Mouse (Mus musculus): ENCODE data around the gene Got1. TPM values are rescaled to one million over a fixed set of nuclear protein-coding genes. Genes with fewer than 3 reads are reported as not detected.
"Not testable (repeated sequence)": the region's sequence is repeated elsewhere in the genome, so short reads cannot be mapped to it uniquely, and the experiment has no call there.

Gene Got1
- polyA plus RNA-seq, 1 experiment from 2014 or later = 49.3 TPM

GRCm38 (mm10) chr19:43515668-43516396, 8.6 kb downstream of the Got1 start:
- Histone ChIP-seq H3K36me3 (ENCODE audit: control insufficient read depth, insufficient read depth, low read length) (no peaks in the 10 kb centered on the region; the same call in 1 of the 2 replicates), H3K4me3 (ENCODE audit: low read depth, low read length) (no peak overlapping the region), H3K4me1 (replicated peaks; ENCODE audit: control insufficient read depth, insufficient read depth) (no peaks in the 10 kb centered on the region), H3K9ac (ENCODE audit: low read length) (no peak overlapping the region), H3K27ac (replicated peaks) (no peak overlapping the region), H3K9me3 (ENCODE audit: control insufficient read depth, low read length) (no peaks in the 10 kb centered on the region), H3K4me2 (replicated peaks; ENCODE audit: low read depth) (no peak overlapping the region), H3K27me3 (ENCODE audit: control insufficient read depth, insufficient read depth, low read length) (no peaks in the 10 kb centered on the region)
- ATAC-seq (ENCODE audit: low FRiP score, low TSS enrichment) (no peak), DNase-seq (ENCODE audit: low spot score) (no peak)
- 86% methylated on average over 23 of the region's 23 CpGs for WGBS
- TF ChIP-seq CTCF (IDR thresholded peaks at IDR 0.05; ENCODE audit: low read depth) (no peak), EP300 (optimal IDR thresholded peaks at IDR 0.05) (no peak)

- WGBS = 76% methylated on average over 8 of the region's 8 CpGs
- no peaks in the 10 kb centered on the region for H3K27me3 ChIP-seq (ENCODE audit: control insufficient read depth, insufficient read depth, low read length)
- ATAC-seq (ENCODE audit: low FRiP score, low TSS enrichment) (peak; percentile 91), DNase-seq (ENCODE audit: low spot score) (peak; percentile 83)
- H3K36me3 ChIP-seq (ENCODE audit: control insufficient read depth, insufficient read depth, low read length) = no peaks in the 10 kb centered on the region; the same call in 1 of the 2 replicates
- H3K4me2 ChIP-seq (replicated peaks; ENCODE audit: low read depth) = no peak overlapping the region
- TF ChIP-seq EP300 (optimal IDR thresholded peaks at IDR 0.05) = no peak
- TF ChIP-seq CTCF (IDR thresholded peaks at IDR 0.05; ENCODE audit: low read depth) = no peak
- no peaks in the 10 kb centered on the region for H3K9me3 ChIP-seq (ENCODE audit: control insufficient read depth, low read length)
- no peak overlapping the region for H3K27ac ChIP-seq (replicated peaks)
- H3K4me3 ChIP-seq (ENCODE audit: low read depth, low read length) = no peak overlapping the region
- no peaks in the 10 kb centered on the region for H3K4me1 ChIP-seq (replicated peaks; ENCODE audit: control insufficient read depth, insufficient read depth)
- H3K9ac ChIP-seq (ENCODE audit: low read length) = no peak overlapping the region
Measured at GRCm38 (mm10) chr19:43513874-43514273, 10.5 kb downstream of the Got1 start.

GRCm38 (mm10) chr19:43511621-43512620, 12.5 kb downstream of the Got1 start:
- no peaks in the 10 kb centered on the region for H3K9me3 ChIP-seq (ENCODE audit: control insufficient read depth, low read length)
- ATAC-seq (ENCODE audit: low FRiP score, low TSS enrichment) = 0 out of 2 replicates have a peak, but pooled peaks have one; percentile 9
- no peak overlapping the region for H3K4me2 ChIP-seq (replicated peaks; ENCODE audit: low read depth)
- no peaks in the 10 kb centered on the region for H3K4me1 ChIP-seq (replicated peaks; ENCODE audit: control insufficient read depth, insufficient read depth)
- H3K4me3 ChIP-seq (ENCODE audit: low read depth, low read length) = no peak overlapping the region
- TF ChIP-seq EP300 (optimal IDR thresholded peaks at IDR 0.05) (no peak), CTCF (IDR thresholded peaks at IDR 0.05; ENCODE audit: low read depth) (no peak)
- DNase-seq (ENCODE audit: low spot score) = no peak
- no peak overlapping the region for H3K27ac ChIP-seq (replicated peaks)
- no peak overlapping the region for H3K9ac ChIP-seq (ENCODE audit: low read length)
- peaks cover 3% of the 10 kb centered on the region; the same call in 1 of the 2 replicates for H3K36me3 ChIP-seq (ENCODE audit: control insufficient read depth, insufficient read depth, low read length)
- H3K27me3 ChIP-seq (ENCODE audit: control insufficient read depth, insufficient read depth, low read length) = no peaks in the 10 kb centered on the region
- WGBS = 75% methylated on average over 22 of the region's 22 CpGs

- Histone ChIP-seq H3K9me3 (ENCODE audit: control insufficient read depth, low read length) (no peaks in the 10 kb centered on the region), H3K27ac (replicated peaks) (no peak overlapping the region), H3K4me3 (ENCODE audit: low read depth, low read length) (no peak overlapping the region)
Measured at GRCm38 (mm10) chr19:43510436-43511220, 13.8 kb downstream of the Got1 start.

GRCm38 (mm10) chr19:43505441-43505840, 19.0 kb downstream of the Got1 start:
- WGBS = 90% methylated on average over 12 of the region's 12 CpGs
- Histone ChIP-seq H3K27me3 (ENCODE audit: control insufficient read depth, insufficient read depth, low read length) (no peaks in the 10 kb centered on the region), H3K9me3 (ENCODE audit: control insufficient read depth, low read length) (no peaks in the 10 kb centered on the region), H3K4me1 (replicated peaks; ENCODE audit: control insufficient read depth, insufficient read depth) (no peaks in the 10 kb centered on the region), H3K4me3 (ENCODE audit: low read depth, low read length) (no peak overlapping the region), H3K27ac (replicated peaks) (no peak overlapping the region), H3K4me2 (replicated peaks; ENCODE audit: low read depth) (no peak overlapping the region), H3K9ac (ENCODE audit: low read length) (no peak overlapping the region), H3K36me3 (ENCODE audit: control insufficient read depth, insufficient read depth, low read length) (peaks cover 8% of the 10 kb centered on the region)
- DNase-seq (ENCODE audit: low spot score) (no peak), ATAC-seq (ENCODE audit: low FRiP score, low TSS enrichment) (no peak)
- TF ChIP-seq CTCF (IDR thresholded peaks at IDR 0.05; ENCODE audit: low read depth) = no peak
- no peak for TF ChIP-seq EP300 (optimal IDR thresholded peaks at IDR 0.05)

More at GRCm38 (mm10) chr19:43510436-43511220, 13.8 kb downstream of the Got1 start:
- H3K4me2 ChIP-seq (replicated peaks; ENCODE audit: low read depth) = no peak overlapping the region
- H3K4me1 ChIP-seq (replicated peaks; ENCODE audit: control insufficient read depth, insufficient read depth) = no peaks in the 10 kb centered on the region
- H3K27me3 ChIP-seq (ENCODE audit: control insufficient read depth, insufficient read depth, low read length) = no peaks in the 10 kb centered on the region
- no peak for ATAC-seq (ENCODE audit: low FRiP score, low TSS enrichment)
- DNase-seq (ENCODE audit: low spot score) = no peak
- no peak for TF ChIP-seq CTCF (IDR thresholded peaks at IDR 0.05; ENCODE audit: low read depth)
- H3K9ac ChIP-seq (ENCODE audit: low read length) = no peak overlapping the region
- peaks cover 3% of the 10 kb centered on the region; the same call in 1 of the 2 replicates for H3K36me3 ChIP-seq (ENCODE audit: control insufficient read depth, insufficient read depth, low read length)
- 73% methylated on average over 14 of the region's 14 CpGs for WGBS

- DNase-seq (ENCODE audit: low spot score); H3K9ac ChIP-seq (ENCODE audit: low read length); H3K9me3 ChIP-seq (ENCODE audit: control insufficient read depth, low read length); ATAC-seq (ENCODE audit: low FRiP score, low TSS enrichment); H3K4me1 ChIP-seq (replicated peaks; ENCODE audit: control insufficient read depth, insufficient read depth); H3K4me2 ChIP-seq (replicated peaks; ENCODE audit: low read depth); H3K27me3 ChIP-seq (ENCODE audit: control insufficient read depth, insufficient read depth, low read length); H3K4me3 ChIP-seq (ENCODE audit: low read depth, low read length); H3K27ac ChIP-seq (replicated peaks): not testable (repeated sequence)
- H3K36me3 ChIP-seq (ENCODE audit: control insufficient read depth, insufficient read depth, low read length) = peaks cover 13% of the 10 kb centered on the region
- 95% methylated on average over 8 of the region's 9 CpGs for WGBS
Measured at GRCm38 (mm10) chr19:43503593-43503992, 20.8 kb downstream of the Got1 start.

Data from stomach, postnatal 0 days (tissue).